Mouse (Mus musculus) bone marrow, adult 2 months (tissue): Measurements from ENCODE around the gene Rbm4. TPM values are rescaled to one million over a fixed set of nuclear protein-coding genes. Genes with fewer than 3 reads are reported as not detected.

Experiments
- H3K27ac ChIP-seq: fragments of 200-500 bp; 2 replicates; pipeline ENCODE4 v1.5.1; 2012; ENCODE audit warnings: low read depth, mild to moderate bottlenecking, control low read depth, inconsistent platforms, low read length; ENCODE audit not compliant: control insufficient read depth, poor library complexity, insufficient read depth
- H3K4me1 ChIP-seq: fragments of 200-500 bp; 2 replicates; pipeline ENCODE4 v1.6.1; 2011; ENCODE audit warnings: low read length; ENCODE audit not compliant: control insufficient read depth, insufficient read depth
- H3K4me3 ChIP-seq: fragments of 200-500 bp; replicated peaks from 2 replicates; pipeline ENCODE3; 2011; ENCODE audit warnings: mild to moderate bottlenecking, low read depth, low read length, control low read depth; ENCODE audit not compliant: control insufficient read depth
- CTCF ChIP-seq: fragments of 200-500 bp; IDR thresholded peaks from 2 replicates; pipeline ENCODE4 v1.5.1; 2011; ENCODE audit warnings: low read length, control low read depth; ENCODE audit not compliant: control insufficient read depth, insufficient read depth
- POLR2A ChIP-seq: fragments of 200-500 bp; IDR thresholded peaks from 2 replicates; pipeline ENCODE4 v1.6.1; 2011; ENCODE audit warnings: low read depth, mild to moderate bottlenecking, control low read depth, low read length, borderline replicate concordance; ENCODE audit not compliant: control insufficient read depth
- WGBS: fragments of 180-500 bp; shearing (Covaris S2); methylation state at CpG from one replicate; pipeline ENCODE4 v1.1.7; 2018; 5-methylcytosine and 5-hydroxymethylcytosine counted together
- polyA plus RNA-seq: library from polyadenylated mRNA; stranded (reverse); fragments of >200 nt; gene quantifications from 2 replicates; pipeline ENCODE4 v1.2.4, GENCODE M21; 2011; ENCODE audit warnings: low replicate concordance; ENCODE audit not compliant: missing spikeins, insufficient read depth, insufficient read length

The Rbm4 gene
- polyA plus RNA-seq, 1 experiment = 30.3 TPM

DNA sequence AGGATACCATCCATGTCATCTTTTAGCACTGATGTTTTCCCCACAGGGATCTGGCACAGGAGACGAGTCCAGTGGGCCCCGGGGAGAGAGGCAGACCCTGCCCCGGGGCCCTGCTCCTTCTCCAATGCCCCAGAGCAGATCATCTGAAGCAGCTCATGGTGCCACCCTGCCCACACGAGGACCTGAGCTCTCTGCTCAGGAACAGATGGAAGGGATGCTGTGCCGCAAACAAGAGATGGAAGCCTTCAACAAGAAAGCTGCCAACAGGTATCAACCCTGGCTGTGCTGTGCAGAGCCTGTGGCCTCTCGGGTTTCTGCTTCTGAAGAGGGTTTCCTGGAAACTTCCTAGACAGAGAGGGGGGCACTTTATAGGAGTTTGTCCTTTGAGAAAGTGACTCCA is 43.7 kb downstream of the Rbm4 start:
- no peak overlapping the region for H3K27ac ChIP-seq
- no peaks in the 10 kb centered on the region for H3K4me1 ChIP-seq
- H3K4me3 ChIP-seq = no peak overlapping the region
- TF ChIP-seq POLR2A (no peak), CTCF (no peak)
- WGBS = 77% methylated on average over 6 of the region's 6 CpGs

DNA sequence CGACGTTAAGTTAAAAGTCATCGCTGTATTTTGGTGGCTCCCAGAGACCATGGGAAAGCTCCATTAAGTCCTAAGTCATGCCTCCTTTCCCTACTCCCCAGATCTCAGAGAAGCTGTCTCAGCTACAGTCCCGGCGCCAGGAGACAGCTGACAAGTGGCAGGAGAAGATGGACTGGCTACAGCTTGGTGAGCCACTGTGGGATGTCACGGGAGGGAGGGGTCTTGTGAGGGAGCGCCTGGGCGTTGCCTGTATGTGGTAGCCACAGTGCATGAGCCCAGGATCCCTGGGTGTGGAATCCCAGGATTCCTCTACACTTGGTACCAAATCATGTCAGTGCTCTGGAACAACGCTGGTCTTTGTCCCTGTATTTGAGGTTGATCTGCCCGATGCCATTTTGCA is 45.2 kb downstream of the Rbm4 start:
- TF ChIP-seq POLR2A (no peak), CTCF (no peak)
- 84% methylated on average over 10 of the region's 10 CpGs for WGBS
- Histone ChIP-seq H3K27ac (no peak overlapping the region), H3K4me3 (no peak overlapping the region), H3K4me1 (no peaks in the 10 kb centered on the region)

GRCm38 (mm10) chr19:4747631-4748312 is 45.9 kb downstream of the Rbm4 start:
- Histone ChIP-seq H3K27ac (no peak overlapping the region), H3K4me1 (no peaks in the 10 kb centered on the region), H3K4me3 (no peak overlapping the region)
- TF ChIP-seq CTCF (no peak), POLR2A (no peak)
- WGBS = 88% methylated on average over 9 of the region's 9 CpGs

GRCm38 (mm10) chr19:4746611-4747010 is 47.1 kb downstream of the Rbm4 start:
- H3K4me3 ChIP-seq = no peak overlapping the region
- no peaks in the 10 kb centered on the region for H3K4me1 ChIP-seq
- WGBS = 77% methylated on average over 14 of the region's 14 CpGs
- no peak overlapping the region for H3K27ac ChIP-seq
- TF ChIP-seq POLR2A = no peak; the same call in 1 of the 2 replicates
- TF ChIP-seq CTCF = no peak

DNA sequence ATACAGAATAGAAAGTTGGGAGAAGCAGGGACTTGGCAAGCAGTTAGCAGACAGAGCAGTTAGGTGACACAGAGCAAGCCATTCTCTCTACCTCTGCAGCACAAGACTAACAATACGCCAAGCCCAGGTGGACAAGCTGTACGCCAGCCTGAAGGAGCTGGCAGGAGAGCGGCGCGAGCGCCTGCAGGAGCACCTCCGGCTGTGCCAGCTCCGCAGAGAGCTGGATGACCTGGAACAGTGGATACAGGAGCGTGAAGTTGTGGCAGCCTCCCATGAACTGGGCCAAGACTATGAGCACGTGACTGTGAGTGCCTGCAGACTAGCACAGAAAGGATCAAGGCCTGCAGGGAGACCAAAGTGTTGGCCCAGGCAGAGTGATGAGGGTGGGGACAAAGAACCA is 48.0 kb downstream of the Rbm4 start:
- Histone ChIP-seq H3K27ac (no peak overlapping the region), H3K4me1 (no peaks in the 10 kb centered on the region), H3K4me3 (no peak overlapping the region)
- WGBS = 88% methylated on average over 10 of the region's 10 CpGs
- TF ChIP-seq CTCF = no peak
- no peak for TF ChIP-seq POLR2A

DNA sequence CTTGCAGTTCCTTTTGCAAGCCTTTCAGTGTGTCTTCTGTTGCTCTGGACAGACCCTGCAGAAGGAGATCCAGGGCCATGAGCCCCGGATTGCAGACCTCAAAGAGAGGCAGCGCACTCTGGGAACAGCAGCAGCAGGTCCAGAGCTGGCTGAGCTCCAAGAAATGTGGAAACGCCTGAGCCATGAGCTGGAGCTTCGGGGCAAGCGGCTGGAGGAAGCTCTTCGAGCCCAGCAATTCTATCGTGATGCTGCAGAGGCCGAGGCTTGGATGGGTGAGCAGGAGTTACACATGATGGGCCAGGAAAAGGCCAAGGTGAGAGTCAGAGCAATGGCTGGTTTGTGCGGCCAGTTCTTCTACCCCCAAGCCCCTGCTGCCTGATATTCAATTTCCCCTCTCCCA is 48.6 kb downstream of the Rbm4 start:
- no peak for TF ChIP-seq CTCF
- H3K4me1 ChIP-seq = no peaks in the 10 kb centered on the region
- WGBS = 76% methylated on average over 9 of the region's 9 CpGs
- no peak overlapping the region for H3K27ac ChIP-seq
- no peak overlapping the region for H3K4me3 ChIP-seq

GRCm38 (mm10) chr19:4744026-4744425 is 49.7 kb downstream of the Rbm4 start:
- TF ChIP-seq POLR2A (no peak), CTCF (no peak)
- Histone ChIP-seq H3K4me1 (no peaks in the 10 kb centered on the region), H3K4me3 (no peak overlapping the region), H3K27ac (peak overlapping the region; percentile 31; the same call in 1 of the 2 replicates)
- 79% methylated on average over 14 of the region's 14 CpGs for WGBS

DNA sequence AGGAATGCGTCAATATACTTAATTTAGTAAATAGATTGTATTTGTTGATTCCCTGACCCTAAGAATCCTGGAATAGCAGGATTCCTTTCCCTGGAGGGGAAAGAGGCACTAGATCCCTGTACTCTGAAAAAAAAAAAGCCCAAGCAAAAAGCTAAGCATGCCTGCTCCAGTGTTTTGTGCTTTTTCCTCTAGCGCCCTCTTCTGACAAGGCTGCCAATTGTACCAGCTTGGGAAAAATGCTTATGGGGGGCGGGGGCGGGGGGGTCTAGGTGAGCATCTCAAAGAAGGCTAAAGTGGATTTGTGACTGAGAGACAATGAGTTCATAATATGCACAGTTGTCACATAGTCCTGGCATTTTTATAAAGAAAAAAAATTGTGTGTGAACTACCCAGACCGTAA is 50.2 kb downstream of the Rbm4 start:
- Histone ChIP-seq H3K4me1 (no peaks in the 10 kb centered on the region), H3K4me3 (no peak overlapping the region), H3K27ac (no peak overlapping the region)
- 42% methylated on average over 5 of the region's 5 CpGs for WGBS
- TF ChIP-seq CTCF (no peak), POLR2A (no peak)

DNA sequence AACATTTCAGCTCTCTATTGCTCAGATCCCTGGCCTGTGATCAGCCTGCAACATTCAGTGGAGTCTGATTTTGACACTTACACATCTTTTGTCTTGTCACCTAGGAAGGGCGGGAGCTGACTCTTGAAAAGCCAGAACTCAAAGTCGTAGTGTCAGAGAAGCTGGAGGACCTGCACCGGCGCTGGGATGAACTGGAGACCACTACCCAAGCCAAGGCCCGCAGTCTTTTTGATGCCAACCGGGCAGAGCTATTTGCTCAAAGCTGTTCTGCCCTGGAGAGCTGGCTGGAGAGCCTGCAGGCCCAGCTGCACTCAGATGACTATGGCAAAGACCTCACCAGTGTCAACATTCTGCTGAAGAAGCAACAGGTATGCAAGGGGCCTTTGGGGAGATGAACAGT is 51.5 kb downstream of the Rbm4 start:
- WGBS = 84% methylated on average over 6 of the region's 6 CpGs
- Histone ChIP-seq H3K4me3 (no peak overlapping the region), H3K4me1 (no peaks in the 10 kb centered on the region), H3K27ac (no peak overlapping the region)
- TF ChIP-seq POLR2A (no peak), CTCF (no peak)
